Mouse (Mus musculus) stomach, postnatal 0 days (tissue): ENCODE measurements around the gene Igf1.

ENCODE experiments used
- CTCF ChIP-seq: IDR thresholded peaks from 2 replicates; pipeline ENCODE4 v1.5.1; 2016; ENCODE audit warnings: antibody characterized with exemption, low read depth, mild to moderate bottlenecking, moderate library complexity
- EP300 ChIP-seq: optimal IDR thresholded peaks from 2 replicates; pipeline ENCODE3; 2016; ENCODE audit warnings: antibody characterized with exemption

DNA sequence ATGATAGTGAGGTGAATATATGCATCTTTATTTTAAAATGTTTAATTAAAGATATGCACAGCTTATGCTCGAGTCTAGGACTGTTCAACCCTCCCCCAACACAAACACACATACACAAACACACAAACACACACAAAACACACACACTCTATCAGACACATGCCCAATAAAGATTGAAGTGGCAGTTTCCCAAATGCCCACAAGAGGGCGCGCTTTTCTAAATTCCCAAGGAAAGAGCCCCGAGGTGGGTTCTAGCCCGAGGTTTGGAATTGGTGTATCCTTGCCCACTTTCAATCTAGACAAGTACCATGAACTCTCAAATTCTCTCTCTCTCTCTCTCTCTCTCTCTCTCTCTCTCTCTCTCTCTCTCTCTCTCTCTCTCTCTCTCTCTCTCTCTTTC is 3.7 kb upstream of the Igf1 start:
- TF ChIP-seq EP300, result no peak
- peak; percentile 78 for TF ChIP-seq CTCF
